Mouse (Mus musculus) kidney, postnatal 0 days (tissue): ENCODE measurements around the gene Tatdn3. TPM values are rescaled to one million over a fixed set of nuclear protein-coding genes. Genes with fewer than 3 reads are reported as not detected.
A peak's percentile ranks its signal among the peaks of the same experiment; 100 is the strongest.
"Not testable (repeated sequence)": the region's sequence is repeated elsewhere in the genome, so short reads cannot be mapped to it uniquely, and the experiment has no call there.

ENCODE experiments used
- ATAC-seq: fragments of 200-750 bp; cut with Nextera tagmentation; replicated peaks from 2 replicates; pipeline ENCODE4 v1.8.0; 2017; ENCODE audit warnings: low read depth, moderate number of reproducible peaks, moderate TSS enrichment, moderate library complexity; ENCODE audit not compliant: low FRiP score
- DNase-seq: peaks from one replicate; pipeline ENCODE4 v3.0.0-alpha.2; 2016; ENCODE audit warnings: low spot score
- H3K27ac ChIP-seq: fragments of 300-500 bp; sonication (generic); 2 replicates; pipeline ENCODE4 v1.5.1; 2014; ENCODE audit warnings: mild to moderate bottlenecking
- H3K27me3 ChIP-seq: fragments of 300-500 bp; sonication (generic); 2 replicates; pipeline ENCODE4 v1.6.1; 2014; ENCODE audit warnings: low read length, mixed read lengths; ENCODE audit not compliant: insufficient read depth
- H3K36me3 ChIP-seq: fragments of 300-500 bp; sonication (generic); 2 replicates; pipeline ENCODE4 v1.6.1; 2014; ENCODE audit warnings: low read length, mixed read lengths; ENCODE audit not compliant: insufficient read depth
- H3K4me1 ChIP-seq: fragments of 300-500 bp; sonication (generic); replicated peaks from 2 replicates; pipeline ENCODE4 v1.6.1; 2014; ENCODE audit warnings: antibody characterized with exemption, low read length, mixed read lengths; ENCODE audit not compliant: insufficient read depth
- H3K4me2 ChIP-seq: fragments of 300-500 bp; sonication (generic); 2 replicates; pipeline ENCODE4 v1.6.1; 2014; ENCODE audit warnings: mild to moderate bottlenecking, low read length, moderate library complexity, mixed read lengths
- H3K4me3 ChIP-seq: fragments of 300-500 bp; sonication (generic); replicated peaks from 2 replicates; pipeline ENCODE4 v1.5.1; 2014; ENCODE audit warnings: low read depth, low read length
- H3K9ac ChIP-seq: fragments of 300-500 bp; sonication (generic); 2 replicates; pipeline ENCODE4 v1.6.1; 2014; ENCODE audit warnings: low read depth, low read length
- H3K9me3 ChIP-seq: fragments of 300-500 bp; sonication (generic); replicated peaks from 2 replicates; pipeline ENCODE4 v1.6.1; 2016; ENCODE audit warnings: low read length, inconsistent platforms, mixed read lengths
- CTCF ChIP-seq: IDR thresholded peaks from 2 replicates; pipeline ENCODE4 v1.5.1; 2016; ENCODE audit warnings: antibody characterized with exemption, low read depth, mild to moderate bottlenecking, moderate library complexity
- WGBS: fragments of 180-500 bp; shearing (Covaris S2); extraction: QIAGEN DNeasy Blood & Tissue Kit; methylation state at CpG from one replicate; pipeline ENCODE4 v1.1.7; 2014; 5-methylcytosine and 5-hydroxymethylcytosine counted together
- polyA plus RNA-seq: library from polyadenylated mRNA; unstranded; fragments of >200 nt; fragmentation: Nextera tagmentation; extraction: Ambion mirVana; gene quantifications from 2 replicates; pipeline ENCODE4 v1.2.1, GENCODE M21; 2015

Tatdn3 gene
- polyA plus RNA-seq, 1 experiment from 2014 or later: 16.1 TPM

- H3K27ac ChIP-seq: no peak overlapping the region; the same call in 1 of the 2 replicates
- WGBS: 55% methylated on average over 10 of the region's 10 CpGs
These were observed 32.5 kb downstream of the Tatdn3 start for GRCm38 (mm10) chr1:191030182-191030581.

GRCm38 (mm10) chr1:191026021-191026713 lies 36.6 kb downstream of the Tatdn3 start, which contains the start of gene Flvcr1:
TSS of gene Flvcr1 (minus strand) at chr1:191026158.
- DNase-seq: peak; percentile 100
- WGBS: under 1% methylated on average over 50 of the region's 50 CpGs
- peak within 1 kb of the TSS; percentile 87 for H3K27ac ChIP-seq

More at GRCm38 (mm10) chr1:191030182-191030581, 32.5 kb downstream of the Tatdn3 start:
- H3K9me3 ChIP-seq: no peaks in the 10 kb centered on the region
- no peak overlapping the region for H3K4me3 ChIP-seq
- no peaks in the 10 kb centered on the region for H3K27me3 ChIP-seq
- no peak for ATAC-seq
- H3K4me2 ChIP-seq: no peak overlapping the region
- no peak overlapping the region for H3K9ac ChIP-seq
- TF ChIP-seq CTCF: no peak
- no peaks in the 10 kb centered on the region for H3K36me3 ChIP-seq
- peaks cover 13% of the 10 kb centered on the region for H3K4me1 ChIP-seq
- DNase-seq: no peak

GRCm38 (mm10) chr1:191025016-191026012 lies 37.4 kb downstream of the Tatdn3 start:
- Histone ChIP-seq H3K27me3 (no peaks in the 10 kb centered on the region), H3K36me3 (no peaks in the 10 kb centered on the region), H3K9me3 (no peaks in the 10 kb centered on the region), H3K9ac (peak overlapping the region; percentile 89), H3K4me3 (peak overlapping the region; percentile 76), H3K27ac (peak overlapping the region; percentile 87), H3K4me1 (peaks cover 16% of the 10 kb centered on the region), H3K4me2 (peak overlapping the region; percentile 98)
- DNase-seq (peak; percentile 38), ATAC-seq (no peak; the same call in 1 of the 2 replicates)
- TF ChIP-seq CTCF: no peak
- WGBS: 2% methylated on average over 64 of the region's 69 CpGs

More at GRCm38 (mm10) chr1:191026021-191026713, 36.6 kb downstream of the Tatdn3 start, which contains the start of gene Flvcr1:
- ATAC-seq: peak; percentile 98
- Histone ChIP-seq H3K9me3 (no peaks in the 10 kb centered on the region), H3K4me1 (peaks cover 16% of the 10 kb centered on the region), H3K27me3 (no peaks in the 10 kb centered on the region), H3K36me3 (no peaks in the 10 kb centered on the region), H3K4me3 (peak within 1 kb of the TSS; percentile 76), H3K4me2 (peak within 1 kb of the TSS; percentile 98), H3K9ac (peak within 1 kb of the TSS; percentile 89)
- TF ChIP-seq CTCF: peak; percentile 42; the same call in 1 of the 2 replicates

GRCm38 (mm10) chr1:191023806-191024205 lies 38.9 kb downstream of the Tatdn3 start:
- not testable (repeated sequence) for H3K9me3 ChIP-seq, H3K27me3 ChIP-seq, H3K4me3 ChIP-seq, H3K4me2 ChIP-seq, DNase-seq, H3K27ac ChIP-seq, H3K36me3 ChIP-seq, ATAC-seq, H3K9ac ChIP-seq
- WGBS: 89% methylated on average over 5 of the region's 6 CpGs
- H3K4me1 ChIP-seq: peaks cover 14% of the 10 kb centered on the region

GRCm38 (mm10) chr1:191023140-191023539 lies 39.6 kb downstream of the Tatdn3 start:
- ATAC-seq: no peak
- Histone ChIP-seq H3K4me1 (peaks cover 14% of the 10 kb centered on the region), H3K36me3 (no peaks in the 10 kb centered on the region), H3K27ac (no peak overlapping the region), H3K9ac (no peak overlapping the region), H3K9me3 (no peaks in the 10 kb centered on the region), H3K4me2 (no peak overlapping the region), H3K27me3 (no peaks in the 10 kb centered on the region), H3K4me3 (no peak overlapping the region)
- DNase-seq: no peak
- 78% methylated on average over 2 of the region's 2 CpGs for WGBS
- no peak for TF ChIP-seq CTCF

- WGBS: 81% methylated on average over 7 of the region's 7 CpGs
- DNase-seq: no peak
- Histone ChIP-seq H3K4me3 (no peak overlapping the region), H3K4me1 (peaks cover 7% of the 10 kb centered on the region; the same call in 1 of the 2 replicates), H3K36me3 (no peaks in the 10 kb centered on the region), H3K9me3 (no peaks in the 10 kb centered on the region), H3K27me3 (no peaks in the 10 kb centered on the region), H3K4me2 (no peak overlapping the region), H3K27ac (no peak overlapping the region), H3K9ac (no peak overlapping the region)
- no peak for ATAC-seq
- no peak for TF ChIP-seq CTCF
These were observed 41.7 kb downstream of the Tatdn3 start for GRCm38 (mm10) chr1:191021016-191021415.
